In genomic region chr17:28714006-28714405, GRCm38 (mm10) we compare ENCODE assay signal across 19 mouse cellular contexts. TPM values are rescaled to one million over a fixed set of nuclear protein-coding genes. Genes with fewer than 3 reads are reported as not detected.
A peak's percentile ranks its signal among the peaks of the same experiment; 100 is the strongest.
DNase-seq lines count a peak whose midpoint lies in the region; ATAC-seq and TF ChIP-seq lines count a peak whose summit lies in the region.
"Had no signal": no experiment of that assay in that cellular context is flagged by ENCODE, and none has a peak within 500 bp of the region (broad histone marks: within the 10 kb centered on the region; RNA-seq: fewer than 3 reads in every experiment).

No protein-coding gene starts in this region.

- no peak overlapping the region for H3K9ac ChIP-seq in heart, adult 2 months (ENCODE audit: low read depth, low read length)
- H3K9ac ChIP-seq in liver, postnatal 0 days (replicated peaks): no peak overlapping the region
- no peak overlapping the region for H3K9ac ChIP-seq in liver, embryonic 12.5 days
- no peak overlapping the region for H3K9ac ChIP-seq in forebrain, embryonic 14.5 days (ENCODE audit: low read length)
- H3K9ac ChIP-seq: forebrain, embryonic 12.5 days; limb, embryonic 12.5 days had no signal

- H3K4me2 ChIP-seq in liver, postnatal 0 days (ENCODE audit: low read depth, low read length): no peak overlapping the region
- H3K4me2 ChIP-seq in liver, embryonic 12.5 days: no peak overlapping the region
- H3K4me2 ChIP-seq in forebrain, embryonic 14.5 days (ENCODE audit: low read length): no peak overlapping the region
- H3K4me2 ChIP-seq: forebrain, embryonic 12.5 days; limb, embryonic 12.5 days had no signal

- peaks cover 17% of the 10 kb centered on the region for H3K4me1 ChIP-seq in heart, adult 2 months (ENCODE audit: control insufficient read depth, insufficient read depth, low read length)
- peaks cover 26% of the 10 kb centered on the region for H3K4me1 ChIP-seq in liver, postnatal 0 days (ENCODE audit: insufficient read depth)
- peaks cover 28% of the 10 kb centered on the region for H3K4me1 ChIP-seq in liver, embryonic 12.5 days
- no peaks in the 10 kb centered on the region for H3K4me1 ChIP-seq in forebrain, embryonic 14.5 days (ENCODE audit: control insufficient read depth, insufficient read depth, low read length)

- TF ChIP-seq EP300 in heart, adult 2 months (IDR thresholded peaks at IDR 0.05; ENCODE audit: insufficient read depth, low read depth, low read length): no peak
- TF ChIP-seq EP300 in liver, postnatal 0 days (IDR thresholded peaks at IDR 0.05; ENCODE audit: low read depth): no peak

- no peak for ATAC-seq in liver, postnatal 0 days
- ATAC-seq in liver, embryonic 12.5 days: no peak
- ATAC-seq in forebrain, embryonic 14.5 days: no peak

- intact Hi-C loops in heart, adult 2 months (cut with DNase I): no loop called here

- H3K36me3 ChIP-seq in heart, adult 2 months (ENCODE audit: control insufficient read depth, insufficient read depth, low read length): peaks cover 10% of the 10 kb centered on the region
- peaks cover 39% of the 10 kb centered on the region for H3K36me3 ChIP-seq in liver, postnatal 0 days (replicated peaks; ENCODE audit: insufficient read depth, low read length)
- peaks cover 53% of the 10 kb centered on the region for H3K36me3 ChIP-seq in liver, embryonic 12.5 days
- H3K36me3 ChIP-seq in forebrain, embryonic 14.5 days (ENCODE audit: control insufficient read depth, insufficient read depth, low read length): peaks cover 41% of the 10 kb centered on the region

- H3K79me2 ChIP-seq in heart, adult 2 months (replicated peaks; ENCODE audit: control insufficient read depth, insufficient read depth, low read length): peaks cover 10% of the 10 kb centered on the region

- H3K9me3 ChIP-seq in liver, postnatal 0 days (ENCODE audit: low read length): no peaks in the 10 kb centered on the region
- no peaks in the 10 kb centered on the region for H3K9me3 ChIP-seq in liver, embryonic 12.5 days (replicated peaks)
- H3K9me3 ChIP-seq in forebrain, embryonic 14.5 days (replicated peaks; ENCODE audit: control insufficient read depth, low read length): no peaks in the 10 kb centered on the region
- H3K9me3 ChIP-seq: embryonic facial prominence, embryonic 10.5 days; forebrain, embryonic 12.5 days; limb, embryonic 12.5 days had no signal

- 98% methylated on average over 3 of the region's 3 CpGs for WGBS in heart, adult 2 months
- 95% methylated on average over 3 of the region's 3 CpGs for WGBS in liver, postnatal 0 days (ENCODE audit: insufficient replicate concordance)
- 84% methylated on average over 3 of the region's 3 CpGs for WGBS in liver, embryonic 12.5 days (ENCODE audit: insufficient replicate concordance)
- WGBS in forebrain, embryonic 14.5 days: 95% methylated on average over 3 of the region's 3 CpGs

- peak; percentile 43 for TF ChIP-seq CTCF in heart, adult 2 months (IDR thresholded peaks at IDR 0.05)
- TF ChIP-seq CTCF in liver, postnatal 0 days (IDR thresholded peaks at IDR 0.05; ENCODE audit: low read depth): peak; percentile 36; the same call in 1 of the 2 replicates

- TF ChIP-seq POLR2A in heart, adult 2 months (IDR thresholded peaks at IDR 0.05; ENCODE audit: insufficient read depth, low read depth, low read length): no peak

- no peak for DNase-seq in heart, adult 2 months
- no peak for DNase-seq in heart, adult 8-10 months (ENCODE audit: low spot score)
- no peak for DNase-seq in liver, postnatal 0 days
- peak; percentile 36 for DNase-seq in R1 (ENCODE audit: low read depth, low spot score)
- no peak for DNase-seq in forebrain, embryonic 14.5 days (ENCODE audit: low spot score)
- no peak for DNase-seq in cerebellum, adult 9-10 months
- DNase-seq: cerebellum, adult 8-10 months; gastrocnemius, postnatal 14 days; kidney, adult 9 months; kidney, postnatal 36 days; lung, adult 18-20 months; retina, postnatal 1 day; thymus, postnatal 14 days had no signal

- H3K4me3 ChIP-seq in heart, adult 2 months: no peak overlapping the region
- no peak overlapping the region for H3K4me3 ChIP-seq in liver, postnatal 0 days (ENCODE audit: low read depth, low read length)
- H3K4me3 ChIP-seq in liver, embryonic 12.5 days: no peak overlapping the region
- no peak overlapping the region for H3K4me3 ChIP-seq in forebrain, embryonic 14.5 days (ENCODE audit: low read depth, low read length)
- H3K4me3 ChIP-seq: embryonic facial prominence, embryonic 10.5 days; forebrain, embryonic 12.5 days; limb, embryonic 12.5 days had no signal

- H3K27me3 ChIP-seq in heart, adult 2 months (ENCODE audit: control insufficient read depth, insufficient read depth, low read length): no peaks in the 10 kb centered on the region
- no peaks in the 10 kb centered on the region for H3K27me3 ChIP-seq in liver, postnatal 0 days (ENCODE audit: insufficient read depth, low read length)
- H3K27me3 ChIP-seq in liver, embryonic 12.5 days (replicated peaks): no peaks in the 10 kb centered on the region
- H3K27me3 ChIP-seq in forebrain, embryonic 14.5 days (replicated peaks; ENCODE audit: control insufficient read depth, insufficient read depth, low read length): no peaks in the 10 kb centered on the region
- H3K27me3 ChIP-seq: forebrain, embryonic 12.5 days; limb, embryonic 12.5 days had no signal

- H3K27ac ChIP-seq in heart, adult 2 months: no peak overlapping the region
- H3K27ac ChIP-seq in liver, postnatal 0 days (ENCODE audit: low read depth): no peak overlapping the region
- no peak overlapping the region for H3K27ac ChIP-seq in liver, embryonic 12.5 days
- H3K27ac ChIP-seq in forebrain, embryonic 14.5 days (ENCODE audit: low read depth, low read length): no peak overlapping the region
- H3K27ac ChIP-seq: embryonic facial prominence, embryonic 10.5 days; forebrain, embryonic 12.5 days; limb, embryonic 12.5 days had no signal

RNA-seq across cellular contexts. Expression of gene AC170998.1, which starts 11.9 kb away (rescaled TPM):
- total RNA-seq in heart, adult 2 months (2021): under 1 TPM in 1 of 2 experiments, not detected in 1; 0.52 TPM
- 0.27 TPM in 1 of 2 replicates, not detected in the other for polyA plus RNA-seq in heart, adult 2 months (2012; rRNA removed)
- 1 to 10 TPM in 2 of 4 experiments, under 1 TPM in 1, not detected in 1; 0.46 to 1.5 (median 1.1) TPM for total RNA-seq in heart, adult 8-10 months (2022)
- polyA plus RNA-seq in liver, postnatal 0 days (2015; fragmentation: Nextera tagmentation; extraction: Ambion mirVana): 0.80 and 1.1 TPM in 2 replicates
- polyA plus RNA-seq in liver, embryonic 12.5 days (2016; fragmentation: Nextera tagmentation; extraction: Ambion mirVana): 2.5 and 3.1 TPM in 2 replicates
- 0.52 and 0.61 TPM in 2 replicates for polyA plus RNA-seq in forebrain, embryonic 14.5 days (2014; fragmentation: Nextera tagmentation; extraction: Ambion mirVana)
- polyA plus RNA-seq: testis, adult 2 months had no signal

RNA-seq across cellular contexts. Expression of gene Mapk14, which starts 22.9 kb away (rescaled TPM):
- 10 to 100 TPM; 50.1 to 52.8 TPM for total RNA-seq in heart, adult 2 months (2021)
- 51.3 and 95.3 TPM in 2 replicates for polyA plus RNA-seq in heart, adult 2 months (2012; rRNA removed)
- total RNA-seq in heart, adult 8-10 months (2022): 10 to 100 TPM; 48.9 to 61.5 (median 52.0) TPM
- polyA plus RNA-seq in liver, postnatal 0 days (2015; fragmentation: Nextera tagmentation; extraction: Ambion mirVana): 23.6 and 24.5 TPM in 2 replicates
- polyA plus RNA-seq in liver, embryonic 12.5 days (2016; fragmentation: Nextera tagmentation; extraction: Ambion mirVana): 53.4 and 55.7 TPM in 2 replicates
- polyA plus RNA-seq in forebrain, embryonic 14.5 days (2014; fragmentation: Nextera tagmentation; extraction: Ambion mirVana): 26.5 and 27.2 TPM in 2 replicates

RNA-seq across cellular contexts. Expression of gene Slc26a8, which starts 24.0 kb away (rescaled TPM):
- total RNA-seq in heart, adult 2 months (2021): under 1 TPM; 0.26 to 0.70 TPM
- 0.73 and 1.3 TPM in 2 replicates for polyA plus RNA-seq in heart, adult 2 months (2012; rRNA removed)
- under 1 TPM in 2 of 4 experiments, not detected in 2; 0.37 to 0.65 TPM for total RNA-seq in heart, adult 8-10 months (2022)
- polyA plus RNA-seq in liver, postnatal 0 days (2015; fragmentation: Nextera tagmentation; extraction: Ambion mirVana): 0.32 and 0.51 TPM in 2 replicates
- polyA plus RNA-seq in liver, embryonic 12.5 days (2016; fragmentation: Nextera tagmentation; extraction: Ambion mirVana): 0.41 and 0.48 TPM in 2 replicates
- 0.88 and 1.3 TPM in 2 replicates for polyA plus RNA-seq in forebrain, embryonic 14.5 days (2014; fragmentation: Nextera tagmentation; extraction: Ambion mirVana)
- total RNA-seq: hematopoietic stem cell, adult 5-6 weeks had no signal

RNA-seq across cellular contexts. Expression of gene Mapk13, which starts 55.1 kb away (rescaled TPM):
- under 1 TPM; 0.48 to 0.52 TPM for total RNA-seq in heart, adult 2 months (2021)
- polyA plus RNA-seq in heart, adult 2 months (2012; rRNA removed): 0.38 and 0.78 TPM in 2 replicates
- under 1 TPM in 2 of 4 experiments, not detected in 2; 0.16 to 0.83 TPM for total RNA-seq in heart, adult 8-10 months (2022)
- polyA plus RNA-seq in liver, postnatal 0 days (2015; fragmentation: Nextera tagmentation; extraction: Ambion mirVana): 25.2 and 27.6 TPM in 2 replicates
- polyA plus RNA-seq in liver, embryonic 12.5 days (2016; fragmentation: Nextera tagmentation; extraction: Ambion mirVana): 2.3 and 2.5 TPM in 2 replicates
- polyA plus RNA-seq in forebrain, embryonic 14.5 days (2014; fragmentation: Nextera tagmentation; extraction: Ambion mirVana): 0.57 and 0.67 TPM in 2 replicates
